Mouse (Mus musculus) liver, postnatal 0 days (tissue): Measurements from ENCODE around the gene Zfp652. TPM values are rescaled to one million over a fixed set of nuclear protein-coding genes. Genes with fewer than 3 reads are reported as not detected.

Source experiments
- ATAC-seq: fragments of 200-750 bp; cut with Nextera tagmentation; 2 replicates; pipeline ENCODE4 v1.8.0; 2017; ENCODE audit warnings: mild to moderate bottlenecking, moderate library complexity
- DNase-seq: peaks from one replicate; pipeline ENCODE4 v3.0.0-alpha.2; 2016
- H3K27ac ChIP-seq: fragments of 300-500 bp; sonication (generic); 2 replicates; pipeline ENCODE4 v1.5.1; 2014; ENCODE audit warnings: antibody characterized with exemption, moderate library complexity, mild to moderate bottlenecking, low read depth
- H3K27me3 ChIP-seq: fragments of 300-500 bp; sonication (generic); 2 replicates; pipeline ENCODE4 v1.6.1; 2014; ENCODE audit warnings: low read length, control low read depth, mixed read lengths; ENCODE audit not compliant: insufficient read depth
- H3K36me3 ChIP-seq: fragments of 300-500 bp; sonication (generic); replicated peaks from 2 replicates; pipeline ENCODE4 v1.6.1; 2014; ENCODE audit warnings: mild to moderate bottlenecking, control low read depth, low read length, moderate library complexity, mixed read lengths; ENCODE audit not compliant: insufficient read depth
- H3K4me1 ChIP-seq: fragments of 300-500 bp; sonication (generic); 2 replicates; pipeline ENCODE4 v1.6.1; 2014; ENCODE audit warnings: antibody characterized with exemption, mild to moderate bottlenecking, control low read depth; ENCODE audit not compliant: insufficient read depth
- H3K4me2 ChIP-seq: fragments of 300-500 bp; sonication (generic); 2 replicates; pipeline ENCODE4 v1.6.1; 2014; ENCODE audit warnings: low read depth, mild to moderate bottlenecking, low read length, moderate library complexity, mixed read lengths
- H3K4me3 ChIP-seq: fragments of 300-500 bp; sonication (generic); 2 replicates; pipeline ENCODE4 v1.5.1; 2014; ENCODE audit warnings: low read depth, low read length
- H3K9ac ChIP-seq: fragments of 300-500 bp; sonication (generic); replicated peaks from 2 replicates; pipeline ENCODE4 v1.6.1; 2014; ENCODE audit warnings: mild to moderate bottlenecking, moderate library complexity
- H3K9me3 ChIP-seq: fragments of 300-500 bp; sonication (generic); 2 replicates; pipeline ENCODE4 v1.6.1; 2016; ENCODE audit warnings: mild to moderate bottlenecking, control low read depth, low read length, mixed read lengths
- CTCF ChIP-seq: sonication (generic); IDR thresholded peaks from 2 replicates; pipeline ENCODE4 v1.5.1; 2016; ENCODE audit warnings: antibody characterized with exemption, low read depth
- EP300 ChIP-seq: IDR thresholded peaks from 2 replicates; pipeline ENCODE4 v1.6.1; 2016; ENCODE audit warnings: antibody characterized with exemption, low read depth, mild to moderate bottlenecking
- WGBS: fragments of 180-500 bp; shearing (Covaris S2); extraction: QIAGEN DNeasy Blood & Tissue Kit; methylation state at CpG from one replicate; pipeline ENCODE4 v1.1.7; 2014; ENCODE audit not compliant: insufficient replicate concordance; 5-methylcytosine and 5-hydroxymethylcytosine counted together
- polyA plus RNA-seq: library from polyadenylated mRNA; unstranded; fragments of >200 nt; fragmentation: Nextera tagmentation; extraction: Ambion mirVana; gene quantifications from 2 replicates; pipeline ENCODE4 v1.2.1, GENCODE M21; 2015

Gene Zfp652
- polyA plus RNA-seq, 1 experiment from 2014 or later = 5.6 TPM

DNA sequence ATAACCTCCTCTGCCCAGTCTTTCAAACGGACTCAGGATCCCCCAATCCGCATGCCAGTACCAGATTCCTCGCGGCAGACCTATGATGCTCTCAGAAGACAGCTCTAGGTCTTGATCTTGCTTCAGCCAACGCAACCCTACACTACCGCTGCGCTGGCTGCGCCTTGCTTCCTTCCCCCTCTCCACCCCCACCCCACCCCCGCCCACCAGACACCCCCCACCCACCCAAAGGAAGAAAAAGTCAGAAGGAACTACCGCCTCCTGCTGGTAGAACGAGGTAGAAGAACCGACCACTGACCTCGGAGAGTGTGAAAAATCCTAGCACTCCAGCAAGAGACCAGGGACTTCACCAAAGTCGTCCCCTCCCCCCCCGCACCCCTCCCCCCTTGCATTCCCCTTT, 119.2 kb downstream of the Zfp652 start:
- Histone ChIP-seq H3K4me2 (peak overlapping the region; percentile 63), H3K36me3 (peaks cover 5% of the 10 kb centered on the region; the same call in 1 of the 2 replicates), H3K9me3 (no peaks in the 10 kb centered on the region), H3K27ac (no peak overlapping the region), H3K27me3 (peaks cover 47% of the 10 kb centered on the region), H3K9ac (no peak overlapping the region), H3K4me1 (peaks cover 57% of the 10 kb centered on the region), H3K4me3 (peak overlapping the region; percentile 44)
- peak; percentile 48 for TF ChIP-seq CTCF
- no peak for TF ChIP-seq EP300
- DNase-seq = peak; percentile 40
- ATAC-seq = no peak
- WGBS = 11% methylated on average over 15 of the region's 15 CpGs

DNA sequence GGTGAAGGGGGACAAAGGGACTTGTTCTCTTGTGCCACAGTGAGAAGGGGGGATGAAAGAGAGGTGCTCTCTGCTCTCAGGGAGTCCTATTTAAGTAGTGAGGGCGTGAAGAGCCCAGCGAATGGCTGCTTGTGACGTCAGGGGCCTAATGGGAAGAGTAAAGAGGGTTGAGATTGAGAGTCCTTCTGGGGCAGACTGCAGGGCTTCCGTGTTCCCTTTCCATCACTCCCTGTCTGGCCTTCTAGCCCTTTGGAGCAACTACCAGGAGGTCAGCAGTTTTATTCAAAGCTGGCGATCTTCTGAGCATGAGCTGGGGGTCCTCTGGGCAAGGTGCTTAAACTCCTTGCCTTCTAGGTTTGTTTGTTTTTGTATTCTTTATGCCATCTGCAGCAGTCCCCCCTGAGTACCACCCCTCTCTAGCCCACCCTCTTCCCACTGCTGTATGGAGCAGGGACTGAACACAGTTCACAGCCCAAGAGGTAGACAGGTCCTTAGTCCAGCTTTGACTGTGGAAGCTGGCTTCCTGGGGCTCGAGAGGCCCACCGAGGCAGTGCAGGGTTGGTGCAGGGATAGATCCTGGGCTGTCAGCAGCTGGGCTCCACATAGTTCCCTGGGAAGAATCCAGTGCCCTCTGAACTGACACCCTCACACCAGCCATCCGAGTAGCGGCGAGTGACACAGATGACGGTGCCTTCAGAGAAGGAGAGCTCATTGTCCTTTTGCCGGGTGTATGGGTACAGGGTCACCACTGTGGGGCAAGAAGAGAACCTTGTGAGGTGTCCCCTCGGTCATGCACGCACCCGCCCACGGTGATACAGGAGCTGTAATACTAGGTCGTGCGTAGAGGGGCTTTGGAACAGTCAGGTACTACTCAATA, 119.9 kb downstream of the Zfp652 start:
- 74% methylated on average over 18 of the region's 18 CpGs for WGBS
- TF ChIP-seq EP300 (no peak), CTCF (no peak)
- peaks cover 60% of the 10 kb centered on the region for H3K4me1 ChIP-seq

DNA sequence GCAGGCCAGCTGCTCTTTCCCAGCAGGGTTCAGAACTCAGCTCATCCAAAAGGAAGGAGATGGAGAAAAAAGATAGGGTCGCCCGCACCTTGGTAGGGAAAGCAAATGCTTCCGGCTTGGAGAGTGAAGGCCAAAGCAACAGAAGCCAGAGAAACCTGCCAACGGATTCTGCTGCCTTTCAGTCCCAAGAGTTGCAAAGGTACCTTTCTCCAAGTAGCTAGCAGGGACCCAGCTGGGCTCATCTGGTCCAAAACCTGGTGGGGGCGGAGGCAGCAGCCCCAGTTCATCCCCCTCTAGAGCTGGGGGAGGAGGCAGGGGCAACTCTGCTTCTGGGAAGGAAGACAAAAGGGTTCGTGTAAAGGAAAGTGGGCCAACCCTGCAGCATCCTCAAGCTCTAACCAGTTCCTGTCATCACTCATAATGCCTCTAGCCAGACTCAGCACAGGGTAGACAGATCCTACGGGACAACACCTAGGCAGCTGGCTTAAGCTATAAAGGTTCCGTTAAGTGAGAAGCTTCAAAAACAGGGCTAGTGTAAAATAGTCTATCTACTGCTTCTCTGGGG, 120.6 kb downstream of the Zfp652 start:
- 64% methylated on average over 8 of the region's 8 CpGs for WGBS
- Histone ChIP-seq H3K9ac (no peak overlapping the region), H3K4me1 (peaks cover 61% of the 10 kb centered on the region), H3K4me2 (0 out of 2 replicates have a peak overlapping the region, but pooled peaks have one; percentile 54), H3K27me3 (peaks cover 47% of the 10 kb centered on the region), H3K27ac (no peak overlapping the region), H3K36me3 (peaks cover 5% of the 10 kb centered on the region; the same call in 1 of the 2 replicates), H3K9me3 (no peaks in the 10 kb centered on the region), H3K4me3 (no peak overlapping the region)
- no peak for DNase-seq
- TF ChIP-seq EP300 (no peak), CTCF (no peak)
- no peak for ATAC-seq

More for the DNA sequence above, 119.9 kb downstream of the Zfp652 start:
- H3K4me2 ChIP-seq = no peak overlapping the region
- no peak overlapping the region for H3K4me3 ChIP-seq
- no peak for ATAC-seq
- peak; percentile 16 for DNase-seq
- H3K27me3 ChIP-seq = peaks cover 47% of the 10 kb centered on the region
- H3K27ac ChIP-seq = no peak overlapping the region
- H3K9ac ChIP-seq = no peak overlapping the region
- peaks cover 5% of the 10 kb centered on the region; the same call in 1 of the 2 replicates for H3K36me3 ChIP-seq
- no peaks in the 10 kb centered on the region for H3K9me3 ChIP-seq

DNA sequence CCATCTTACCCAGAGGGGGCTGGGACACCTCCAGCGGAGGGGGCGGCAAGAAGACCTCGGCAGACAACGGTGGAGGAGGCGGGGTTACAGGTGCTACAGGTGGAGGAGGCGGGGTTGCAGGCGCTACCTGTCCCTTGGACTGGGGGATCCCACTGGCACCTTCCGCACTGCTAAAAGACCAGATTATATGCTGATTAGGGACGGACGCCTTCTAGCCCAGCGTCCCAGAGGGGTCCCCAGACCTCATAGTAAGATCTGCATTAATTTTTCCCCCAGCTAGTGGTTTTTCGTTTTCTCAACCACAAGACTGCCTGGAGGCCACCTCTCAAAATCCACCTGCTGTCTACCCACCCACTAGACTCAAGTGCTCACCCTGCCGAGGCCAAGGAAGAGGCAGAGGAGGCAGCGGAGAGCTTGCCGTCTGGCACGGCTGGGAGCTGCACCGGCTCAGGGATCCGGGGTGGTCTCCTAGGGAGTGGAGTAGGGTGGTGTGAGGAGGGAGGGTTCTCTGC, 121.2 kb downstream of the Zfp652 start:
- Histone ChIP-seq H3K4me1 (peaks cover 66% of the 10 kb centered on the region), H3K27ac (peak overlapping the region; percentile 74; the same call in 1 of the 2 replicates), H3K4me2 (peak overlapping the region; percentile 54), H3K27me3 (peaks cover 47% of the 10 kb centered on the region), H3K36me3 (peaks cover 5% of the 10 kb centered on the region; the same call in 1 of the 2 replicates), H3K9ac (peak overlapping the region; percentile 1; the same call in 1 of the 2 replicates), H3K9me3 (no peaks in the 10 kb centered on the region), H3K4me3 (no peak overlapping the region)
- DNase-seq (peak; percentile 23), ATAC-seq (no peak)
- no peak for TF ChIP-seq CTCF
- TF ChIP-seq EP300 = no peak
- WGBS = 22% methylated on average over 17 of the region's 18 CpGs

GRCm38 (mm10) chr11:95834143-95834667, 121.7 kb downstream of the Zfp652 start:
- 4% methylated on average over 22 of the region's 22 CpGs for WGBS
- DNase-seq (peak; percentile 72), ATAC-seq (peak; percentile 52)
- Histone ChIP-seq H3K9me3 (no peaks in the 10 kb centered on the region), H3K27me3 (peaks cover 45% of the 10 kb centered on the region), H3K27ac (peak overlapping the region; percentile 74), H3K36me3 (peaks cover 5% of the 10 kb centered on the region; the same call in 1 of the 2 replicates), H3K4me1 (peaks cover 69% of the 10 kb centered on the region), H3K9ac (peak overlapping the region; percentile 1; the same call in 1 of the 2 replicates), H3K4me2 (peak overlapping the region; percentile 54), H3K4me3 (no peak overlapping the region)
- no peak for TF ChIP-seq EP300
- no peak for TF ChIP-seq CTCF
